ENCODE assay signal across 15 mouse cellular contexts in genomic region chrX:42014502-42014901, GRCm38 (mm10).
"Had no signal": no experiment of that assay in that cellular context is flagged by ENCODE, and none has a peak within 500 bp of the region (broad histone marks: within the 10 kb centered on the region; RNA-seq: fewer than 3 reads in every experiment).

No protein-coding gene starts in this region.

- H3K27ac ChIP-seq: left cerebral cortex, adult 2 months; limb, embryonic 10.5 days; midbrain, embryonic 13.5 days; neural tube, embryonic 12.5 days had no signal

- H3K9ac ChIP-seq: midbrain, embryonic 13.5 days; neural tube, embryonic 12.5 days had no signal

- H3K4me2 ChIP-seq: midbrain, embryonic 13.5 days; neural tube, embryonic 12.5 days had no signal

- ATAC-seq: intestine, postnatal 0 days; lung, postnatal 0 days; midbrain, embryonic 13.5 days had no signal

- H3K4me3 ChIP-seq: left cerebral cortex, adult 2 months; limb, embryonic 10.5 days; megakaryocyte, embryonic 14.5 days; midbrain, embryonic 13.5 days; neural tube, embryonic 12.5 days had no signal

- H3K9me3 ChIP-seq: limb, embryonic 10.5 days; megakaryocyte, embryonic 14.5 days; midbrain, embryonic 13.5 days; neural tube, embryonic 12.5 days had no signal

- H3K4me1 ChIP-seq: limb, embryonic 10.5 days; midbrain, embryonic 13.5 days; neural tube, embryonic 12.5 days had no signal

- H3K36me3 ChIP-seq: limb, embryonic 10.5 days; midbrain, embryonic 13.5 days; neural tube, embryonic 12.5 days had no signal

- DNase-seq: kidney, adult 8-10 months; kidney, postnatal 25 days; lung, adult 2 months; lung, postnatal 4 days; right cerebral cortex, postnatal 4 days; spleen, adult 18-20 months; thymus, adult 2 months; thymus, postnatal 25 days had no signal

- H3K27me3 ChIP-seq: midbrain, embryonic 13.5 days; neural tube, embryonic 12.5 days had no signal
